Mouse (Mus musculus) macrophage (primary cell): ENCODE results near the gene Eif4a3. TPM values are rescaled to one million over a fixed set of nuclear protein-coding genes. Genes with fewer than 3 reads are reported as not detected.

Experiments used
- H3K27ac ChIP-seq: fragments of 350-480 bp; formaldehyde crosslinking; 2 replicates; pipeline ENCODE4 v1.9.0; 2021
- H3K36me3 ChIP-seq: fragments of 350-480 bp; formaldehyde crosslinking; 2 replicates; pipeline ENCODE4 v1.9.0; 2021; ENCODE audit errors: inconsistent target
- H3K4me3 ChIP-seq: fragments of 350-480 bp; formaldehyde crosslinking; 2 replicates; pipeline ENCODE4 v1.9.0; 2021; ENCODE audit errors: inconsistent target
- H3K79me2 ChIP-seq: fragments of 350-480 bp; formaldehyde crosslinking; 2 replicates; pipeline ENCODE4 v1.9.0; 2021; ENCODE audit errors: inconsistent target
- WGBS: methylation state at CpG from one replicate; pipeline ENCODE4 v1.1.7; 2026; ENCODE audit warnings: inconsistent platforms; ENCODE audit not compliant: missing documents; 5-methylcytosine and 5-hydroxymethylcytosine counted together
- polyA plus RNA-seq: library from polyadenylated mRNA; stranded (reverse); fragments of 250-400 nt; gene quantifications from 3 replicates; pipeline ENCODE4 v1.2.4, GENCODE M21; 2018; ENCODE audit warnings: inconsistent platforms
- total RNA-seq, 78 experiments: library from RNA; depleted of rRNA; stranded (reverse); fragments of 250-400 nt; gene quantifications; 1 replicate in 9 of 78; 2 replicates in 24 of 78; 3 replicates in 43 of 78; 4 replicates in 2 of 78; pipeline ENCODE4 v1.2.4; 2018; ENCODE audit warnings: inconsistent platforms in 56 of 78

The Eif4a3 gene
- 100 to 1,000 TPM in 6 of 26 experiments, 10 to 100 TPM in 20; 30.8 to 125 (median 89.8) TPM for total RNA-seq (2018; cell fraction: chromatin; rRNA removed)
- 100 to 1,000 TPM in 20 of 26 experiments, 10 to 100 TPM in 6; 85.6 to 141 (median 111) TPM for total RNA-seq (2018; cell fraction: cytosol; rRNA removed)
- 100 to 1,000 TPM in 4 of 26 experiments, 10 to 100 TPM in 22; 38.2 to 124 (median 58.8) TPM for total RNA-seq (2018; cell fraction: nucleus; rRNA removed)
- polyA plus RNA-seq, result 73.3 to 139 TPM (median 79.7 TPM) in 3 replicates

- WGBS, result under 1% methylated on average over 83 of the region's 89 CpGs
- Histone ChIP-seq H3K36me3 (peaks cover 29% of the 10 kb centered on the region), H3K79me2 (peaks cover 46% of the 10 kb centered on the region), H3K4me3 (peak within 1 kb of the TSS; percentile 90), H3K27ac (peak within 1 kb of the TSS; percentile 42)
Measured at GRCm38 (mm10) chr11:119299391-119300245, at the start of gene Eif4a3. Eif4a3 (minus strand) TSS chr11:119300089.

- Histone ChIP-seq H3K36me3 (peaks cover 57% of the 10 kb centered on the region), H3K79me2 (no peaks in the 10 kb centered on the region; the same call in 1 of the 2 replicates), H3K4me3 (no peak overlapping the region), H3K27ac (no peak overlapping the region)
- 34% methylated on average over 4 of the region's 4 CpGs for WGBS
Measured at GRCm38 (mm10) chr11:119347125-119347524, 47.2 kb upstream of the Eif4a3 start.

GRCm38 (mm10) chr11:119344865-119345264, 45.0 kb upstream of the Eif4a3 start:
- no peak overlapping the region for H3K4me3 ChIP-seq
- peaks cover 43% of the 10 kb centered on the region for H3K36me3 ChIP-seq
- 27% methylated on average over 6 of the region's 6 CpGs for WGBS
- H3K79me2 ChIP-seq, result no peaks in the 10 kb centered on the region
- H3K27ac ChIP-seq, result no peak overlapping the region

GRCm38 (mm10) chr11:119344178-119344577, 44.3 kb upstream of the Eif4a3 start:
- no peak overlapping the region for H3K27ac ChIP-seq
- peaks cover 37% of the 10 kb centered on the region for H3K36me3 ChIP-seq
- no peak overlapping the region for H3K4me3 ChIP-seq
- 92% methylated on average over 8 of the region's 8 CpGs for WGBS
- H3K79me2 ChIP-seq, result no peaks in the 10 kb centered on the region

- Histone ChIP-seq H3K4me3 (no peak overlapping the region), H3K36me3 (peaks cover 3% of the 10 kb centered on the region; the same call in 1 of the 2 replicates), H3K79me2 (no peaks in the 10 kb centered on the region), H3K27ac (no peak overlapping the region)
- 3% methylated on average over 5 of the region's 5 CpGs for WGBS
Measured at GRCm38 (mm10) chr11:119339637-119340036, 39.7 kb upstream of the Eif4a3 start.

- 51% methylated on average over 5 of the region's 5 CpGs for WGBS
- Histone ChIP-seq H3K36me3 (peaks cover under 1% of the 10 kb centered on the region; the same call in 1 of the 2 replicates), H3K79me2 (no peaks in the 10 kb centered on the region), H3K27ac (no peak overlapping the region), H3K4me3 (no peak overlapping the region)
Measured at GRCm38 (mm10) chr11:119339179-119339578, 39.3 kb upstream of the Eif4a3 start.

- Histone ChIP-seq H3K79me2 (no peaks in the 10 kb centered on the region), H3K4me3 (no peak overlapping the region), H3K27ac (no peak overlapping the region), H3K36me3 (no peaks in the 10 kb centered on the region)
- 89% methylated on average over 10 of the region's 10 CpGs for WGBS
Measured at GRCm38 (mm10) chr11:119338271-119339059, 38.6 kb upstream of the Eif4a3 start.

- 26% methylated on average over 3 of the region's 3 CpGs for WGBS
- Histone ChIP-seq H3K4me3 (no peak overlapping the region), H3K79me2 (no peaks in the 10 kb centered on the region), H3K36me3 (no peaks in the 10 kb centered on the region), H3K27ac (no peak overlapping the region)
Measured at GRCm38 (mm10) chr11:119331970-119332369, 32.1 kb upstream of the Eif4a3 start.

- 77% methylated on average over 4 of the region's 4 CpGs for WGBS
- Histone ChIP-seq H3K4me3 (no peak overlapping the region), H3K36me3 (no peaks in the 10 kb centered on the region)
Measured at GRCm38 (mm10) chr11:119330592-119330991, 30.7 kb upstream of the Eif4a3 start.

GRCm38 (mm10) chr11:119325068-119325467, 25.2 kb upstream of the Eif4a3 start:
- WGBS, result 84% methylated on average over 1 of the region's 1 CpGs
- H3K4me3 ChIP-seq, result no peak overlapping the region
- H3K27ac ChIP-seq, result no peak overlapping the region
- H3K36me3 ChIP-seq, result no peaks in the 10 kb centered on the region
- no peaks in the 10 kb centered on the region for H3K79me2 ChIP-seq

More at GRCm38 (mm10) chr11:119330592-119330991, 30.7 kb upstream of the Eif4a3 start:
- H3K79me2 ChIP-seq, result no peaks in the 10 kb centered on the region
- H3K27ac ChIP-seq, result no peak overlapping the region

- Histone ChIP-seq H3K79me2 (no peaks in the 10 kb centered on the region), H3K27ac (no peak overlapping the region), H3K36me3 (no peaks in the 10 kb centered on the region), H3K4me3 (no peak overlapping the region)
- WGBS, result 65% methylated on average over 13 of the region's 13 CpGs
Measured at GRCm38 (mm10) chr11:119322521-119322920, 22.6 kb upstream of the Eif4a3 start.

GRCm38 (mm10) chr11:119316720-119317119, 16.8 kb upstream of the Eif4a3 start:
- 91% methylated on average over 4 of the region's 4 CpGs for WGBS
- H3K79me2 ChIP-seq, result no peaks in the 10 kb centered on the region
- H3K36me3 ChIP-seq, result no peaks in the 10 kb centered on the region
- H3K4me3 ChIP-seq, result no peak overlapping the region
- H3K27ac ChIP-seq, result no peak overlapping the region

- no peak overlapping the region for H3K27ac ChIP-seq
- no peaks in the 10 kb centered on the region for H3K36me3 ChIP-seq
- WGBS, result 74% methylated on average over 17 of the region's 17 CpGs
- H3K79me2 ChIP-seq, result no peaks in the 10 kb centered on the region
- H3K4me3 ChIP-seq, result no peak overlapping the region
Measured at GRCm38 (mm10) chr11:119314252-119314936, 14.5 kb upstream of the Eif4a3 start.

GRCm38 (mm10) chr11:119310621-119311020, 10.7 kb upstream of the Eif4a3 start:
- H3K79me2 ChIP-seq, result no peaks in the 10 kb centered on the region
- H3K36me3 ChIP-seq, result no peaks in the 10 kb centered on the region
- 33% methylated on average over 10 of the region's 10 CpGs for WGBS
- no peak overlapping the region for H3K4me3 ChIP-seq
- no peak overlapping the region for H3K27ac ChIP-seq
